Mouse (Mus musculus) gastrocnemius, postnatal 25 days (tissue): ENCODE data around the gene Cox7b. TPM values are rescaled to one million over a fixed set of nuclear protein-coding genes. Genes with fewer than 3 reads are reported as not detected.
"Not testable (repeated sequence)": the region's sequence is repeated elsewhere in the genome, so short reads cannot be mapped to it uniquely, and the experiment has no call there.

Source experiments
- DNase-seq: peaks from one replicate; pipeline ENCODE4 v3.0.0; 2022
- long read RNA-seq, 2 experiments: library from polyadenylated mRNA; stranded (forward); transcript quantifications; one replicate each; pipeline ENCODE4 v2.0.0; 2021
- total RNA-seq, 2 experiments: library from RNA; stranded (reverse); gene quantifications; 1 replicate in 1 of 2; 2 replicates in 1 of 2; pipeline ENCODE4 v1.2.3; 2021

The Cox7b gene
- 100 to 1,000 TPM; 923 to 928 TPM for total RNA-seq
- long read RNA-seq, experiment 1, transcript Cox7b-203 (2 exons, 526 nt): minor isoform, 14 of 2,546 reads
- long read RNA-seq, experiment 1, transcript Cox7b-201 (3 exons, 1,001 nt): major isoform, 2,342 of 2,546 reads
- long read RNA-seq, experiment 1, partial matches to known transcripts: 166 of 2,546 reads
- long read RNA-seq, experiment 1, other reads (novel, unspliced or antisense): 24 of 2,546 reads
- long read RNA-seq, experiment 2, transcript Cox7b-201 (3 exons, 1,001 nt): major isoform, 1,461 of 1,571 reads
- long read RNA-seq, experiment 2, transcript Cox7b-203 (2 exons, 526 nt): minor isoform, 8 of 1,571 reads
- long read RNA-seq, experiment 2, partial matches to known transcripts: 91 of 1,571 reads
- long read RNA-seq, experiment 2, other reads (novel, unspliced or antisense): 11 of 1,571 reads

DNA sequence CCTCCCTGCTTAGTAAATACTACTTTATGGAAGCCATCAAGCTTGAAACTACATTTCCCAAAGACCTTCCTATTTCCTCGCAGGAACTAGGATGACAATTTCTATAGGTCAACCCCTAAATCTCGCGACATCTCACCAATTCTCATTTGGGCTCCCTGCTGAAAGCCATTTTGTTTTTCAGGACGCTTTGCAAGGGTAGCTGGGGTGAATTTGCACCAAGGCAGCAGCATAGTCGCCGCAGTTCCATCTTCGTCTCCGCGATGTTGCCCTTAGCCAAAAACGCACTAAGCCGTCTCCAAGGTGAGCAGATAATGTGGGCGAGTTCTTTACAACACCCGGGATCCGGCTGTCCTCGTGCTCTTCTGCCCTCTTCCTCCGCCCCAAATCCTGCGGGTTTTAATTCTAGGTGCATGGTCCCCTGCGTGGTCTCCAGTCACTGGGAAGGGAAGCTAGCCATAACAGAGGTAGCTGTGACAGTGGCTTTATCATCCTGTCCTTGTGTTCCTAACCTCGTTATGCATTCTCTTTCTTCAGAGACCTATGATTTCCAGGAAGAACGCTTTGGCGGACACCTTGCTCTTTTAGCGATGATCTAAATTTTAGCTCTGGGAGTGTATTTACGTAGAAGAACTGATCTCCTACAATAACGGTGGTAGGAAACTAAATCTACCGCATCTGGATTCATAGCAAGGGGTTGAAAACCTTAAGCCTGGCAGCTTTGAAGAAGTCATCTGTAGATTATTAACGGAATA, at the start of gene Cox7b:
Gene Cox7b (plus strand): TSS at position 130 of the 752 bp plus-strand sequence.
- peak; percentile 56 for DNase-seq

DNA sequence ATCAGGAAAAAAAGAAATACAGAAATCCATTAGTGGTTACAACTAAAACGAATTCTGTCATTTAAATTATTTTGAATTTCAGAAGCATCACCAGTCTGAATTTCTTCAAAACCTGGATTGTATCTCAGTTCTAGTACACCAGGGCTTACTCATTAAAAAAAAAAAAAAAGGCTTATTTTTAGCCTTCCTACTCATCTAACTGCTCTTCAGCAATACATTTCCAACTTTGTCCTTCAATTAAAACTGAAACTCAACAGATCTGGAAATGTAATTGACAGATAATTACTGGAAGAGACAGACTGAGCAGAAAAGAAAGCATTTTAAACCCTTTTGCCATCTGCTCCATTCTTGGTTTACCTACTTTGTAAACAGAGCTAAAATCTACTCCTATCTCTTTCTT, 13.9 kb upstream of the Cox7b start:
- no peak for DNase-seq

DNA sequence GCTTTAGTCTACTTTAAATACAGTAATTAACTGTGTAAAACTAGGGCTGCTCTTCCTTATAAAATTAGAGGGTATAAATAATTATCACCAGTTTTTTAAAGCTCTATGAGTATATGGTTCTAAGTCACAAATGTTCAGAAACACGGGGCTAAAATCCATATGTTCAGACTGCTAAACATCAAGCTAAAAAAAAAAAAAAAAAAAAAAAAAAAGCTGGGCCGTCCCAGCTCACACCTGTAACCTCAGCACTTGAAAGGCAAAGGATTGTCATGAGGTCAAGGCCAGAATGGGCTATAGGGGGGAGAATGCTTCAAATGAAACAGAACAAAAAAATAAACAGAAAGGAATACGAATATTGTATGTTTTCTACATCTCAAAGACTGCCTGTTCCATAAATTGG, 4.7 kb upstream of the Cox7b start:
- DNase-seq: no peak

DNA sequence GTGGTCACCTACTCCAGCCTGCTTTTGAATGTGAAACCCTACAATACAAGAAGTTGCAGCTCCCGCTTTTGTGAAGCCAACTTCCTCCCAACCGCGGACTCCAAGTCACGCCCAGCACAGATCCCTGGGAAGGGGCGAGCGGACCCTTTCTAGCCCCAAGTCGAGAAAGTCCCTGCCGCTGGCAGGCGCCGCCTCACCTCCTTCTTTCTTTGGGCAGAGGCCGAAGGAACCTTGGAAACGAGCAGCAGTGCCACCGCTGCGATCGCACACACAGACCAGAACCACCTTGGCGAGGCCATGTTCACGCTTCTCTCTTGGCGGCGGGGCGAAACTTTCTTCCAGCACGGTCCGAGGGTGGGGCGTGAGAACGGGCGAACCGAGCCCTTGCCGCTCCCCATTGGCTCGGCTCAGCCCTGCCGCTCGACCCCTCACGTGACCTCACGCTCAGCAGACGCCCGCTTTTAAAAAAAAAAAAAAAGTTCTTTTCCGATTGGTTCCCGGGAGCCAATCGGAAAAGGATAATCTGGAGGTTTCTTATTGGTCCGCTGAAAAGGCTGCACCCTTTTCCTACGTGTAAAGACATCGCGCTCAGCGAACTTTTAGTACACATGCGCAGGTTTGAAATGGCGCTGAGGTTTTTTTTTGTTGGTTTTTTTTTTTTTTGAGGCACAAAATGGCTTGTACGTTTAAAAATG, 3.9 kb upstream of the Cox7b start, which contains the start of gene Magt1:
Gene Magt1 (minus strand): TSS at position 442 of the 695 bp plus-strand sequence.
- peak; percentile 88 for DNase-seq

DNA sequence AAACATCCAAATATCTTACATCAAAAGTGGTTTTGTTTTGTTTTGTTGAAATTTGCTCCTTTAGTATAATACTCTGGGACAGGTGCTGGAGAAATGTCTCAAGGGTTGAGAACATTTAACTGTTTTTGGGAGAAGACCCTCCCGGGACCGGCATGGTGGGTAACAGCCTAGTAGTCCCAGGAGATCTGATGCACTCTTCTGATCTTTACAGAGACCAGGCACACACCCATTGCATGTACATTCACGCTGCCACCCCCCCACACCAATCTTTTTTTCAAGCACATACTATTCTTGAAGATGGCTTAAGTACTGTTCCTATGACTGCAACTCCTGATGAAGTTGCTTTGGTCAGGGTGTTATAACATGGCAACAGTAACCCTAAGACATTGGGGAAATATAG, 2.9 kb upstream of the Cox7b start:
- DNase-seq: no peak

DNA sequence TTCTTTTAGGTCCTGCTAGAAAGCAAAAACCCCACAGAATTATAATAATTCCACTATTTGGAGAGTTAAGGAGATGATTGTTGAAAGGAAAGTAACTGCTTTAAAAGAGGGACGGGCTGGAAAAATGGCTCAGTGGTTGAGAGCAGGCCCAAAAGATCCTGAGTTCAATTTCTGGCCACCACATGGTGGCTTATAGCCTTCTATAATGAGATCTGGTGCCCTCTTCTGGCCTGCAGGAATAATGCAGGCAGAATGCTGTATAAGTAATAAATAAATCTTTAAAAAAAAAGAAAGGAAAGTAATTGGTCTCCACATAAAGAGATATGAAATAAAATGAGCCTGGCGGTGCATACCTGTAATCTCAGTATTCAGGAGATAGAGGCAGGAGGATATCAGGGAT, 2.3 kb upstream of the Cox7b start:
- no peak for DNase-seq

DNA sequence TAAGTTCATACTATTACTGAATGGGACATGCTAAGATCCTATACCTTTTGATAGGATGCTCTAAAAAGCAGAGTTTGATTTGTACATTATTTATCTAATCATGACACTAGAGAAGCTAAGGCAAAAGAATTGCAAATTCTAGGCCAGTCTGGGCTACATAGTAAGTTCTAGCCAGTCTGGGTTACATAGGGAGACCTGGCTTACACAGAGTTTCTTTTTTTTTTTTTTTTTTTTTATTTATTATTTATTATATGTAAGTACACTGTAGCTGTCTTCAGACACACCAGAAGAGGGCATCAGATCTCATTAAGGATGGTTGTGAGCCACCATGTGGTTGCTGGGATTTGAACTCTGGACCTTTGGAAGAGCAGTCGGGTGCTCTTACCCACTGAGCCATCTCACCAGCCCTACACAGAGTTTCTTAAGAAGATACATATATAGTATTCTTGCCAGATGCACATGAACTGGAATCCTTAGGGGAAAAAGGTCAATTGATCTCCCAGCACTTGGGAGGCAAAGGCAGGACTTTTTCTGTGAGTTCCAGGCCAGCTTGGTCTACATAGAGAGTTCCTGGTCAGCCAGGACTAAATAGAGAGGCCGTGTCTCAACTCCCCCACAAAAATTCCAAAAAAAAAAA, 641 bp upstream of the Cox7b start:
- not testable (repeated sequence) for DNase-seq

DNA sequence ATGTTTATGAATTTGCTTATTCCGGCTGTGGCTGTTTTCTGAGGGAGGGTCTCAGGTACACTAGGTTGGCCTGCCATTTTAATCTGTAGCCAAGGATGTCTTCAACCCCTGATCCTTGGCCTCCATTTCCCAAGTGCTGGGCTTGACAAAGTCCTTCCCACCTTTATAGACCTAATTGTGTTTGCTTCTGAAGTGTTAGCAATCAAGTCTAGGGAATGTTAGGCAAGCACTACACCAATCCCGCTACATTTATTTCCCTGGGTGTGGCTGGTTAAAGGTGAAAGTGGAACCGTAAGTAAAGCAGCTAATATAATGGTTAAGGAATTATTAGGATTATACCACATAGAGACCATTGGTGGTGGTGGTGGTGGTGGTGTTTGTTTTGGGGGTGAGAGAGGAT, 1.6 kb downstream of the Cox7b start:
- no peak for DNase-seq

DNA sequence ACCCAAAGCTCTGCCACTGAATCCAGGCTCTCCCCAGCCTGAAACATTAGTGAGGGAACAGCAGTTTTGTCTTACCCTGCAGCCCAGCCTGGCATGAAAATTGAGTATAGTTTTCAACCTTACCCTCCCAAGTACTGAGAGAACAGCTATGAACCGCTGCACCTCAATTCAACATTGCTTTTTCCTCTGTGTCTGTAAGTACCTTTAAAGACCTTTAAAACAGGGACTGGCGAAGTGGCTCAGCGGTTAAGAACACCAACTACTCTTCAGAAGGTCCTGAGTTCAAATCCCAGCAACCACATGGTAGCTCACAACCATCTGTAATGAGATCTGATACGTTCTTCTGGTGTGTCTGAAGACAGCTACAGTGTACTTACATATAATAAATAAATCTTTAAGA, 2.0 kb downstream of the Cox7b start:
- DNase-seq: no peak

DNA sequence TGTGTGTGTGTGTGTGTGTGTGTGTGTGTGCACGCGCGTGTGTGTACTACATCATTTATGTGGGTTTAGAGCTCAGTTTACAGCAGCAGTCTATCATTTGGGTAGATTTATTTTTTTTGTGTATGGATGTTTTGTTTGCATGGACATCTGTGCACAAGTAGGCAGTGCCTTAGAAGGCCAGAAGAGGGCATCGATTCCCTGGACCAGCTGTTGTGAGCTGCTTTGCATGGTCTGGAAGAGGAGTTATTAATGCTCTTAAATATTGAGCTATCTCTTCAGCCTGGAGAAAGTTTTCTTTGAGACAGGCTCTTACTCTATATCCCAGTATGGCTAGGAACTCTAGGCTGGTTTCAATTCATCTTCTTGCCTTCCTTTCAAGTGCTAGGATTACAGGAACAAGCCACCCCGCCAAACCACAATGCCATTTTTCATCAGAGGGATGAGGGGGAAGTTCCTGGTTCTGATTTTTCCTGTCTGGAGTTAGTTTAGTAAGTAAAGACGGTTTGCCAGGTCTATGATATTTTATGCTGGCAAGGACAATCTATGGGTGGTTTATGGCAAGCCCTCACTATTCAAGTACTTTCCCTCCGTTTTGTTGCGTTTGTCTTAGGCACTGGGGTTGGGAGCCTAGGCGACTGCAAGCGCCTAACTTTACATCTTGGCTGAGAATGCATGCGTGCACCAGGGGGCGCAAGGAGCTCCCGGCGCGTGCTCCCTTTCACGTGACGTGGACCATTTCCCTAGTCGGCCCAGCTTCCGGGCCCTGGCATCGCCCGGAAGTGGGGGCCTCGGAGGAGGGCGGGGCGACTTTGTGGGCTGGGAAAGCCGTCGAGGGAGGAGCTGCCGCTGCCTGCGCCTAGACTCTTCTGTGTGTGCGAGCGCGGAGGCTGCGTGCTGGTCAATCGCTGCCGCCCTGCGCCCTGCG, 11.2 kb downstream of the Cox7b start, which contains the start of gene Atp7a:
Gene Atp7a (plus strand): TSS at position 859 of the 925 bp plus-strand sequence.
- peak; percentile 89 for DNase-seq

DNA sequence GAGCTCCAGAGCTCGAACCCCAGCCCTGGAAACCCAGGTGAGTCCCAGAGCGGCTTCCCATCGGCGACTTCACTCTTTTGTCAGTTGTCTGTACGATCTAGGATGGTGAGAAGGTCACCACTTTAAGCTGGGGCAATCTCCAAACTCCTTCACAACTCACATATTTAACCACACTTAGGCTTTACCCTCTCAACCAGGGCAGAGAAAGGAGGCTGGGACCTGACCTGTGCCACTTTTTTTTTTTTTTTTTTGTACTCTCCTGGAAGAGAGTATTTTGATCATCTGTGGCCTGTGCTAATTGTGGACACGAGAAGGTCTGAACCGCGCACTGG, 11.8 kb downstream of the Cox7b start:
- no peak for DNase-seq

DNA sequence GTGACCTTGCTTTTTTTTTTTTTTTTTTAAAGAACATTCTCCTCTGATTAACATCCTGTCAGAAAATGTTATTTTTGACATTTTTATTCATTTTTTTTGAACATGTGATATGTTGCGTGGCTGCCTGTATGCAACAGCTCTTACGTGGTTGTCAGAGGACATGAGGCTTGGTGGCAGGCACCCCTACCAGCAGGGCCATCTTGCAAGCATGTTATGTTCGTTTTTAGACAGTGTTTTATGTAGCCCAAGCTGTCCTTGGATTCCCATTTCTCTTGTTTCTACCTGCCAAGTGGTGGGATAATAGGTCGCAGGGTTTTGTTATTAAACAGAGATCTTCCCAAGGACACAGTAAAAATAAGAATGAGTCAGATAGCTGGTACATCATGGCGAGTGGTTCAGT, 14.7 kb downstream of the Cox7b start:
- no peak for DNase-seq

DNA sequence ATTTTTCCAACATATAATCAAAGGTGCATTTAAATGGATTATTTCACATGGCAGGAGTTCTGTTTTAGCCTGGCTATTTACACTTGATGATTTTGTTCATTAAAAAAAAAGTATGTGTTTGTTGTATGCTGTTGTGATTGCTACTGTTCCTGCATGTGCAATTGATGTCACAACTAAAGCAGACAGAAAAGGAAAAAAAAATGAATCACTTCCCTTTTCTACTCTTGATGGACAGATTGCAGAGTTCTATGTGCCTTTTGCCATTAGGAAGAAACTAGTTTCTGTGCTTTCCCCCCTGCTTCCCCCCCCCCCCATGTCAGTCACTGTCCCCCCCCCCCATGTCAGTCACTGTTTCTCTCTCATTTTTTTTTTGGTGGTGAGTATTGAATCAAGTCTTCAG, 15.6 kb downstream of the Cox7b start:
- no peak for DNase-seq

DNA sequence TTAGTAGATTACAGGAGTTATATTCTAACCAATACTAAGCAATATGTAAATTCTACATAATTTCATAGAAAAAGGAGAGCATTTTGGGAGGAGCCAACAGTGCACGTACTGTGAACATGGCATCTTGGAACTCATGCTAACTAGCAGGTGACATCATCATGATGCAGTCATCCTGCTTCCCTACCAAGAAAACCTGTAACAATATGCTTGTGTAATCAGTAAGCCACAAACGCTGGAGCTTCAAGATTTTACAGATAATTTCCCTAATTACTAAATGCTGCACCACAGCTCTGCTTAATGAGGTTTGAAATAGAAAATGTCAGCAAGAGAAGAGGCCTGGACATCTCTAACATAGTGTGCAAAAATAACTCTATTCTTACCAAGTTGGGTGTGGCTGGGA, 20.2 kb downstream of the Cox7b start:
- no peak for DNase-seq

DNA sequence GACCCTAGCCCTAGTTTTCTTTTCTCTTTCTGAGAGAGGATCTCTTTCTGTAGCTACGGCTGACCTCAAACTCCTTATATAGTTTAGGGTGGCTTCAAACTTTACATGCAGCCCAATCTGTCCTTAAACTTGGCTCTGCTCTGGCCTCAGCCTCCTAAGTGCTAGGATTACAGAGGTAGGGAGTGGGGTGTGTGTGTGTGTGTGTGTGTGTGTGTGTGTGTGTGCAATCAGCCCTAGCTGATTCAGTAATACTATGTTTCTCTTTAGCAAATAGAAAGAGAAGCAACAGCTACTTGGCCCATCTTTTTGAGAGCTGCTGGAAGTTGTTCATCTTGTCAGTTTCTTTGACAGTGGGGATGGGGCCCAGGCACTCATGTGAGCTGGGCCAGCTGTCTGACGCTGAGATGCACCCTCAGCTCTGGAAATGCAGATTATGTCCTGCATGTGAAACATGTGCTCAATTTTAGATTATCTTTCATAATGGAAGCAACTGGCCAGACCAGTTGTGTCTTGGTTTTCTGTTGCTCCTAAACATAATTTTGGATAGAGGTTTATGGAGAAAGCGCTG, 21.8 kb downstream of the Cox7b start:
- no peak for DNase-seq

DNA sequence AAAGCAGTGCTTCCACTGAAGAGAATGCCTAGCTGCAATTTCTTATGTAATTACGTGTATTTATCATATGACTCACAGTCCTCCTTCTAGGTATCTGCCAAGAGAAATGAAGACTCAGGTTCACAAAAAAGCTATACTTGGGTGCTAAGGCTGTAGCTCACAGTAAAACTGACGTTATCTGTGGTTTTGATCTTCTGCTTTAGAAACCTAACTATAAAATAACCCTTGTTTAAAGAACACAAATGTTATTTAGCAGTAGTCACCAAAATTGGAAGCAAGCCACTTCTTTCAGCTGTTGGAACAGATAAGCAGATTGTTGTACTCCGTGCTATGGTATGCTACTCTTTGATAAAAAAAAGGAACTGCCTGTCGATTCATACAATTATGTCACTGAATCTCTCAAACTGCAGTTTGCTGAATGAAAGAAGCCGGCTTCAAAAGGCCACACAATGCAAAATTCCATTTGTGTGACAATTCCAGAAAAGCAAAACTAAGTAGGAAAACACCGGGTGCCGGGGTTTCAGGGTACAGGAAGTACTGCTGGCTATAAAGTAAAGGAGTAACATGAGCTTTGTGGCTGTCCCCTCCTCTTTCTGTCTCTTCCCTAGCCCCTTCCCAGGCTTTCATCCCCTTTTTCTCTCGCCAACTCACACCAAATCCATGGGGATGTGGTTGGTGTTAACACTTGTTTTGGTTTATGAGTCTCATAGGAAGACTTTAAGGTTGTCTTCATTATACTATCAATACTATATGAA, 28.5 kb downstream of the Cox7b start:
- no peak for DNase-seq

DNA sequence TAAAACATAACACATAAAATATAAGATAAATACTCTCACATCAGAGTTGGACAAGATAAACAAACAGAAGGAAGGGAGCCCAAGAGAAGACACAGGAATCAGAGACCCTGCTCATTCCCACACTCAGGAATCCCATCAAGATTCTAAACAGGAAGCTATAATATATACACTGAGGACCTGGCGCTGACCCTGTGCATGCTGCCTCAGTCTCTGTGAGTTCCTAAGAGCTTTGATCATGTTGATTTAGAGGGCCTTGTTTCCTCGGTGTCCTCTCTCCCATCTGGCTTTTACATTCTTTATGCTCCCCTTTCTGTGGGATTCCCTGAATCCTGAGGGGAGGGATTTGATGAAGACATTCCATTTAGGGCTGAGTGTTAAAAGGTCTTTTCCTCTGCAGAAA, 30.0 kb downstream of the Cox7b start:
- DNase-seq: no peak

DNA sequence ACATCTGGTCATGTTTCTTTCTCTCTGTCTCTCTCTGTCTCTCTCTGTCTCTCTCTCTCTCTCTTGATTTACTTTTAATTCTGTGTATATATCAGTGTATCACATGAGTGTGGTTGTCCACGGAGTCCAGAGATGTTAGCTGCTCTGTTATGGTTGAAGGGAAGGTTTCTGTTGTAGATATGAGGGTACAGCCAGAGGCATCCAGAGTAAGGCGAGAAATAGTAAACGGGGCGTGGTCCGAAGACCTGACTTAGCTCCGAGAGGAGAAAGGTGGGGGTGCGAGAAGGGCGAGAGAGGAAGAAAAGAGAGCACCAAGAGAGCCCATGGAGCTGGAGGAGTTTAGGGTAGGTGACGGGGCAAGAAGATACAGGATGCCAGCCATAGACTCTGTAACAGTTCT, 30.4 kb downstream of the Cox7b start:
- DNase-seq: no peak

DNA sequence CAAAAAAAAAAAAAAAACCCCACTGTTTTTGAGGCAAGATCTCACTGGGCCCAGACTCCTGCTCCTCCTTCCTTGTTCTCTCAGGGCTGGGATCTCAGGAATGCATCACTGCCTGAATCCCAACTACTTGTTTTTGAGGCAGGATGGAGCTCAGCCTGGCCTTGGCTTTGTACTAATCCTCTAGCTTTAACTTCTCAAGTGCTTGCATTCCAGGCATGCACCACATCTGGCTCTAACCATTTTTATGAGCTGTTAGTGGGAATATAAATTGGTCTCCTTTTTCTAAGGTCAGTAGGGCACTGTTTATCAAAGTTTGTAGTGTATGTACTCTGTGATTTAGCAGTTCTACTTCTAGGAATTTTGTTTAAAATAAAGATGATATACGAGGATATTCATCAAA, 32.7 kb downstream of the Cox7b start:
- no peak for DNase-seq
